Mouse (Mus musculus): ENCODE measurements around the gene Atp2b1. TPM values are rescaled to one million over a fixed set of nuclear protein-coding genes. Genes with fewer than 3 reads are reported as not detected.

Atp2b1 gene
- polyA plus RNA-seq, 1 experiment from 2014 or later, result 128 TPM

GRCm38 (mm10) chr10:98881492-98881891, 32.7 kb upstream of the Atp2b1 start:
- Histone ChIP-seq H3K9ac (ENCODE audit: low read depth, low read length) (no peak overlapping the region), H3K27ac (ENCODE audit: low read depth, low read length) (no peak overlapping the region)
- WGBS, result 92% methylated on average over 6 of the region's 6 CpGs

GRCm38 (mm10) chr10:98882587-98882986, 31.6 kb upstream of the Atp2b1 start:
- no peak overlapping the region for H3K4me2 ChIP-seq (replicated peaks; ENCODE audit: low read depth, low read length)
- DNase-seq (ENCODE audit: low spot score), result no peak
- no peak overlapping the region for H3K4me3 ChIP-seq (ENCODE audit: low read depth, low read length)
- no peak for ATAC-seq (ENCODE audit: low FRiP score)
- no peak overlapping the region for H3K9ac ChIP-seq (ENCODE audit: low read depth, low read length)
- no peaks in the 10 kb centered on the region for H3K9me3 ChIP-seq (ENCODE audit: control insufficient read depth, low read length)
- no peaks in the 10 kb centered on the region for H3K4me1 ChIP-seq (replicated peaks; ENCODE audit: control insufficient read depth, insufficient read depth, low read length)
- no peak overlapping the region for H3K27ac ChIP-seq (ENCODE audit: low read depth, low read length)
- 89% methylated on average over 5 of the region's 5 CpGs for WGBS
- H3K36me3 ChIP-seq (ENCODE audit: control insufficient read depth, insufficient read depth, low read length), result no peaks in the 10 kb centered on the region
- no peaks in the 10 kb centered on the region for H3K27me3 ChIP-seq (ENCODE audit: control insufficient read depth, insufficient read depth, low read length)

More at GRCm38 (mm10) chr10:98881492-98881891, 32.7 kb upstream of the Atp2b1 start:
- DNase-seq (ENCODE audit: low spot score) (no peak), ATAC-seq (ENCODE audit: low FRiP score) (no peak)
- no peaks in the 10 kb centered on the region for H3K36me3 ChIP-seq (ENCODE audit: control insufficient read depth, insufficient read depth, low read length)
- no peaks in the 10 kb centered on the region for H3K27me3 ChIP-seq (ENCODE audit: control insufficient read depth, insufficient read depth, low read length)
- H3K9me3 ChIP-seq (ENCODE audit: control insufficient read depth, low read length), result no peaks in the 10 kb centered on the region
- H3K4me1 ChIP-seq (replicated peaks; ENCODE audit: control insufficient read depth, insufficient read depth, low read length), result no peaks in the 10 kb centered on the region
- no peak overlapping the region for H3K4me3 ChIP-seq (ENCODE audit: low read depth, low read length)
- no peak overlapping the region for H3K4me2 ChIP-seq (replicated peaks; ENCODE audit: low read depth, low read length)

- 93% methylated on average over 2 of the region's 2 CpGs for WGBS
- Histone ChIP-seq H3K4me2 (replicated peaks; ENCODE audit: low read depth, low read length) (no peak overlapping the region), H3K4me1 (replicated peaks; ENCODE audit: control insufficient read depth, insufficient read depth, low read length) (no peaks in the 10 kb centered on the region), H3K4me3 (ENCODE audit: low read depth, low read length) (no peak overlapping the region), H3K27me3 (ENCODE audit: control insufficient read depth, insufficient read depth, low read length) (no peaks in the 10 kb centered on the region), H3K9ac (ENCODE audit: low read depth, low read length) (no peak overlapping the region), H3K9me3 (ENCODE audit: control insufficient read depth, low read length) (no peaks in the 10 kb centered on the region), H3K27ac (ENCODE audit: low read depth, low read length) (no peak overlapping the region), H3K36me3 (ENCODE audit: control insufficient read depth, insufficient read depth, low read length) (no peaks in the 10 kb centered on the region)
- ATAC-seq (ENCODE audit: low FRiP score), result no peak
- no peak for DNase-seq (ENCODE audit: low spot score)
Observed at GRCm38 (mm10) chr10:98884445-98884844, 29.8 kb upstream of the Atp2b1 start.

- H3K4me2 ChIP-seq (replicated peaks; ENCODE audit: low read depth, low read length), result no peak overlapping the region
- no peaks in the 10 kb centered on the region for H3K36me3 ChIP-seq (ENCODE audit: control insufficient read depth, insufficient read depth, low read length)
- H3K9ac ChIP-seq (ENCODE audit: low read depth, low read length), result no peak overlapping the region
- no peak overlapping the region for H3K4me3 ChIP-seq (ENCODE audit: low read depth, low read length)
- no peak for ATAC-seq (ENCODE audit: low FRiP score)
- WGBS, result 94% methylated on average over 3 of the region's 3 CpGs
- no peak overlapping the region for H3K27ac ChIP-seq (ENCODE audit: low read depth, low read length)
- DNase-seq (ENCODE audit: low spot score), result no peak
- H3K27me3 ChIP-seq (ENCODE audit: control insufficient read depth, insufficient read depth, low read length), result no peaks in the 10 kb centered on the region
- no peaks in the 10 kb centered on the region for H3K9me3 ChIP-seq (ENCODE audit: control insufficient read depth, low read length)
- H3K4me1 ChIP-seq (replicated peaks; ENCODE audit: control insufficient read depth, insufficient read depth, low read length), result no peaks in the 10 kb centered on the region
Observed at GRCm38 (mm10) chr10:98886770-98887271, 27.4 kb upstream of the Atp2b1 start.

- no peaks in the 10 kb centered on the region for H3K27me3 ChIP-seq (ENCODE audit: control insufficient read depth, insufficient read depth, low read length)
- H3K9me3 ChIP-seq (ENCODE audit: control insufficient read depth, low read length), result no peaks in the 10 kb centered on the region
- DNase-seq (ENCODE audit: low spot score) (no peak), ATAC-seq (ENCODE audit: low FRiP score) (no peak)
- H3K27ac ChIP-seq (ENCODE audit: low read depth, low read length), result no peak overlapping the region
- 91% methylated on average over 4 of the region's 4 CpGs for WGBS
- no peak overlapping the region for H3K4me3 ChIP-seq (ENCODE audit: low read depth, low read length)
- no peak overlapping the region for H3K9ac ChIP-seq (ENCODE audit: low read depth, low read length)
- no peak overlapping the region for H3K4me2 ChIP-seq (replicated peaks; ENCODE audit: low read depth, low read length)
- H3K4me1 ChIP-seq (replicated peaks; ENCODE audit: control insufficient read depth, insufficient read depth, low read length), result no peaks in the 10 kb centered on the region
- H3K36me3 ChIP-seq (ENCODE audit: control insufficient read depth, insufficient read depth, low read length), result no peaks in the 10 kb centered on the region
Observed at GRCm38 (mm10) chr10:98891361-98891760, 22.8 kb upstream of the Atp2b1 start.

- 95% methylated on average over 8 of the region's 8 CpGs for WGBS
- no peak overlapping the region for H3K4me2 ChIP-seq (replicated peaks; ENCODE audit: low read depth, low read length)
- no peaks in the 10 kb centered on the region for H3K9me3 ChIP-seq (ENCODE audit: control insufficient read depth, low read length)
- no peak for DNase-seq (ENCODE audit: low spot score)
- H3K4me3 ChIP-seq (ENCODE audit: low read depth, low read length), result no peak overlapping the region
- H3K9ac ChIP-seq (ENCODE audit: low read depth, low read length), result no peak overlapping the region
- H3K27ac ChIP-seq (ENCODE audit: low read depth, low read length), result no peak overlapping the region
- no peaks in the 10 kb centered on the region for H3K36me3 ChIP-seq (ENCODE audit: control insufficient read depth, insufficient read depth, low read length)
- no peak for ATAC-seq (ENCODE audit: low FRiP score)
- no peaks in the 10 kb centered on the region for H3K27me3 ChIP-seq (ENCODE audit: control insufficient read depth, insufficient read depth, low read length)
- no peaks in the 10 kb centered on the region for H3K4me1 ChIP-seq (replicated peaks; ENCODE audit: control insufficient read depth, insufficient read depth, low read length)
Observed at GRCm38 (mm10) chr10:98897507-98897906, 16.7 kb upstream of the Atp2b1 start.

- no peaks in the 10 kb centered on the region for H3K4me1 ChIP-seq (replicated peaks; ENCODE audit: control insufficient read depth, insufficient read depth, low read length)
- 94% methylated on average over 4 of the region's 4 CpGs for WGBS
- no peak for ATAC-seq (ENCODE audit: low FRiP score)
- no peak overlapping the region for H3K27ac ChIP-seq (ENCODE audit: low read depth, low read length)
- H3K27me3 ChIP-seq (ENCODE audit: control insufficient read depth, insufficient read depth, low read length), result no peaks in the 10 kb centered on the region
- no peak for DNase-seq (ENCODE audit: low spot score)
- H3K9me3 ChIP-seq (ENCODE audit: control insufficient read depth, low read length), result no peaks in the 10 kb centered on the region
- no peak overlapping the region for H3K9ac ChIP-seq (ENCODE audit: low read depth, low read length)
- no peaks in the 10 kb centered on the region for H3K36me3 ChIP-seq (ENCODE audit: control insufficient read depth, insufficient read depth, low read length)
- no peak overlapping the region for H3K4me2 ChIP-seq (replicated peaks; ENCODE audit: low read depth, low read length)
- H3K4me3 ChIP-seq (ENCODE audit: low read depth, low read length), result no peak overlapping the region
Observed at GRCm38 (mm10) chr10:98897913-98898748, 16.1 kb upstream of the Atp2b1 start.

GRCm38 (mm10) chr10:98901533-98901932, 12.7 kb upstream of the Atp2b1 start:
- Histone ChIP-seq H3K27me3 (ENCODE audit: control insufficient read depth, insufficient read depth, low read length) (no peaks in the 10 kb centered on the region), H3K9me3 (ENCODE audit: control insufficient read depth, low read length) (no peaks in the 10 kb centered on the region), H3K4me3 (ENCODE audit: low read depth, low read length) (no peak overlapping the region), H3K4me2 (replicated peaks; ENCODE audit: low read depth, low read length) (no peak overlapping the region), H3K9ac (ENCODE audit: low read depth, low read length) (no peak overlapping the region), H3K27ac (ENCODE audit: low read depth, low read length) (no peak overlapping the region), H3K36me3 (ENCODE audit: control insufficient read depth, insufficient read depth, low read length) (no peaks in the 10 kb centered on the region), H3K4me1 (replicated peaks; ENCODE audit: control insufficient read depth, insufficient read depth, low read length) (no peaks in the 10 kb centered on the region)
- WGBS, result 90% methylated on average over 5 of the region's 5 CpGs
- no peak for ATAC-seq (ENCODE audit: low FRiP score)
- no peak for DNase-seq (ENCODE audit: low spot score)

GRCm38 (mm10) chr10:98905987-98906386, 8.2 kb upstream of the Atp2b1 start:
- no peak overlapping the region for H3K4me2 ChIP-seq (replicated peaks; ENCODE audit: low read depth, low read length)
- H3K36me3 ChIP-seq (ENCODE audit: control insufficient read depth, insufficient read depth, low read length), result no peaks in the 10 kb centered on the region
- DNase-seq (ENCODE audit: low spot score), result no peak
- no peak overlapping the region for H3K27ac ChIP-seq (ENCODE audit: low read depth, low read length)
- no peak overlapping the region for H3K4me3 ChIP-seq (ENCODE audit: low read depth, low read length)
- no peak for ATAC-seq (ENCODE audit: low FRiP score)
- H3K9ac ChIP-seq (ENCODE audit: low read depth, low read length), result no peak overlapping the region
- no peaks in the 10 kb centered on the region for H3K9me3 ChIP-seq (ENCODE audit: control insufficient read depth, low read length)
- no peaks in the 10 kb centered on the region for H3K27me3 ChIP-seq (ENCODE audit: control insufficient read depth, insufficient read depth, low read length)
- 91% methylated on average over 4 of the region's 4 CpGs for WGBS
- H3K4me1 ChIP-seq (replicated peaks; ENCODE audit: control insufficient read depth, insufficient read depth, low read length), result no peaks in the 10 kb centered on the region
